Mouse (Mus musculus) cerebellum, postnatal 36 days (tissue): ENCODE data around the gene Map4k2.

ENCODE experiments used
- DNase-seq, 2 experiments: peaks; one replicate each; pipeline ENCODE4 v3.0.0; 2021 to 2022; ENCODE audit warnings: mixed read lengths in 2 of 2

Map4k2 gene

DNA sequence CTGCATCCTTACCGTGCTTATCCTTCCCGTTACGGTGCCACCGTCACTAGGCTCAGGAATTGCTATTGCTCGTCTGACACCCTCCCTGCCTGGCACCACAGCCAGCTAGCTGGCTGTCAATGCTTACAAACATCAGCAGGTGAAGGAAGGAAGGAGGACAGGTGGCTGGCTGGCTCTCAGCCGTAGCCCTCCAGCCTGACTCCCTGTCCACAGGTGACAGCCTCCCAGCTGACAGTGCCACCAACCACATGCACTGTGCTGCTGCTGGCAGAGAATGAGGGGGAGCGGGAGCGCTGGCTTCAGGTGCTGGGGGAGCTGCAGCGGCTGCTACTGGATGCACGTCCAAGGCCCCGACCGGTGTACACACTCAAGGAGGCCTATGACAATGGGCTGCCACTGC lies 22.8 kb upstream of the Map4k2 start:
- DNase-seq = no peak

DNA sequence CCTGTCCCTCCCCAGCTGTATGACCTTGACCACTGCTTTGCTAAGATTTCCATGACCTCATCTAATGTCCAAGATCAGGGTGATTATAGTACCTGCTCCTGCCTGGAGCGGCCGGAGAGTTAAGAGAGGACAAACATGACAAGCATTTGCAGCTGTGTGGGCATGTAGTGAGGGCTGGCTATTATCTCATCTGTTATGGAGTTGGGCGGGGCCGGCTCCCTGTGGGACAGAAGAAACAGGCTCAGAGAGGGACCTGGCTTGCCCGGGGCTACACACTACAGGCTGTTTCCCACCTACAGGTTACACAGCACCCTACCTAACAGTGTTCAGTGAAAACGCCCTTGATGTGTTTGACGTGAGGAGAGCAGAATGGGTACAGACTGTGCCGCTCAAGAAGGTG lies 19.6 kb upstream of the Map4k2 start:
- DNase-seq = no peak

DNA sequence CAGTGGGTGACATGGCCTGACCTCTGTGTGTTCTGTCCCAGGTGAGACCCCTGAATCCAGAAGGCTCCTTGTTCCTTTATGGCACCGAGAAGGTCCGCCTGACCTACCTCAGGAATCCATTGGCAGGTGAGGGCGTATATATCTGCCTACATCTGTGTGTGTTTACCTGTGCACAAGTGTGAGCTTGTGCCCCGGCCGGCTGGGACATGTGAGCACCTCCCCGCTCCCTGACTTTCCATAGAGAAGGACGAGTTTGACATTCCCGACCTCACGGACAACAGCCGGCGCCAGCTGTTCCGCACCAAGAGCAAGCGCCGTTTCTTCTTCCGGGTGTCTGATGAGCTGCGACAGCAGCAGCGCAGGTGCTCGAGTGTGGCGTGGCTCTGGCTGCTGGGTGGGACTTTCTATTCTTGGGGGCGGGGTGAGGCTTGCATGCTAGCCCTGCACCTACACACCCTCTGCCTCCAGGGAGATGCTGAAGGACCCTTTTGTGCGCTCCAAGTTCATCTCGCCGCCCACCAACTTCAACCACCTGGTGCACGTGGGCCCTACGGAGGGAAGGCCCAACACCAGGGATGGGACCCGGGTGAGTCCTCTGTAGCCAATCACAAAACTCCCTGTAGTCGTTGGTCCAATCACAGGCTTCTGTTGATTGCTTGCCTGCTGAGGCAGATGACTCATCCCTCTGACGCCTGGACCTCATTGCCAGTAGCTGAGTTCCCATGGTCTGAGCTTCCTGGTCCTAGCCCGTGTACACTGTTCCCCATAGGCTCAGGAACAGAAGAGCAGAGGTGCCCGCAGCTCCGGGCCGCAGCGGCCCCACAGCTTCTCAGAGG lies 18.9 kb upstream of the Map4k2 start:
- DNase-seq = no peak

DNA sequence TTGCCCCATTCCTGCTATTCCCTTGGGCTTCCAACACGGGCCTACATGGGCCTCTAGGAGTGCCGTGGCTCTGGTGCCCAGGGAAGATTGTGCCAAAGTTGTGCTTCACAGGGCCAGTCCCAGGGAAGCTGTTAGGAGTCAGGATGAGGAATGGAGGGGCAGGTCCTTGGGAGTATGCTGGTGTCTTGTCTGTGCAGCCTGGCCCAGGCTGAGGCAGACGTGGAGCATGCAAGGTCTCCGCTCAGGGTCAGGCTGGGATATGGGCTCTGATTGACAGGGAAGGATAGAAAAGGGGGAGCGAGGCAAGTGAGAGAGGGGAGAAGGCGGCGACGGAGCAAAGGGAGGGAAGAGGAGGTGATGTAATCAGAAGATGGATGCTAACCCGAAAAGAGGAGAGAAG lies 16.2 kb upstream of the Map4k2 start:
- no peak for DNase-seq

DNA sequence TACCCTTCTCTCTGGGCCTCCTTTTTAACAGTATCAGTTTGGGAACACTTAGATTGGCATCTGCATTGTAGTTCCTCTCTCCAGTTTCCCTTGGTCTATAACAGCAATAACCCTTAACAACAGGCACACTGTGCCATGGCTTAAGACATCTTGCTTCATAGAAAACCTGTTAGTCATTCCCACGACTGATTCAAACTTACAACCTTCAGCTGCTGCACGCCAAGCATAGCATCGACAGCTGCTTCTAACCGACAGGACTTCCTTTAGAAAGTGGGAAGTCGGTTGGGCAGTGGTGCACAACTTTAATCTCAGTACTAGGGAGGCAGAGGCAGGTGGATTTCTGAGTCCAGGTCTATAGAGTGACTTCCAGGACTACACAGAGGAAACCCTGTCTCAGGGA lies 9.8 kb upstream of the Map4k2 start:
- no peak for DNase-seq

DNA sequence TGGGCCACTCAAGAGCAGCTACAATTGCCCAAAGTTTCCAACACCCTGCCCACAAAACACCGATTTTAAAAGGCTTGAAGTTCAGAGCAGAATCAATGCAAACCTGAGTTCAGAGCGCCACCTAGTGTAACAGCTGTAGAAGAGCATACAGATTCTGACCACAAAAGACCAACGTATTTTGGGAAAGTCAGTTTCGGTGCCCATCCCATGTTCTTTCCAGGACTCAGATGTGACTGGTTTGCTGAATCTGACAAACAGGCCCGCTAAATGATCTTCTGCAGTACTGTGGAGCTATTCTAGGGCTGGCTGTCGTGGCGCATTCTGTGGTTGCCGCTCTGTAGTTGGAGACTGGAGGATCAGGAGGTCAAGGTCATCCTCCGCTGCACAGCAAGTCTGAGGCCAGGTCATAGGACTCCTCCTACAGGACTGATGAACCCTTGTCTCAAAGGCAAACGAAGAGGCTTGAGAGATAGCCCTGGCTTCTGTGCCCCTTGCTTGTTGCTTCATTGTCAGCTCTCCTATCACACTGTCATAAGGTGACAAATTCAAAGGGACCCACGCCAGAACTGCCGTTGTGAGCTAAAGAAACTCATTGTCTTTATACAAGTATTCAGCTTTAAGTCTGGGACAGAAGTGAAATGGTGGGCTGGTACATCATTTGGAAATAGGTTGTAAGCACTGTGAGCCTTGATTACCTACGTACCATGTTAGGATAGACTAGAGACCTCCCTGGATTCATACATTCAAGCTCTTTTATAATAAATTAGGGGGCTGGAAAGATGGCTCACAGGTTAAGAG lies 9.0 kb upstream of the Map4k2 start:
- peak; percentile 52 to 68 for DNase-seq

DNA sequence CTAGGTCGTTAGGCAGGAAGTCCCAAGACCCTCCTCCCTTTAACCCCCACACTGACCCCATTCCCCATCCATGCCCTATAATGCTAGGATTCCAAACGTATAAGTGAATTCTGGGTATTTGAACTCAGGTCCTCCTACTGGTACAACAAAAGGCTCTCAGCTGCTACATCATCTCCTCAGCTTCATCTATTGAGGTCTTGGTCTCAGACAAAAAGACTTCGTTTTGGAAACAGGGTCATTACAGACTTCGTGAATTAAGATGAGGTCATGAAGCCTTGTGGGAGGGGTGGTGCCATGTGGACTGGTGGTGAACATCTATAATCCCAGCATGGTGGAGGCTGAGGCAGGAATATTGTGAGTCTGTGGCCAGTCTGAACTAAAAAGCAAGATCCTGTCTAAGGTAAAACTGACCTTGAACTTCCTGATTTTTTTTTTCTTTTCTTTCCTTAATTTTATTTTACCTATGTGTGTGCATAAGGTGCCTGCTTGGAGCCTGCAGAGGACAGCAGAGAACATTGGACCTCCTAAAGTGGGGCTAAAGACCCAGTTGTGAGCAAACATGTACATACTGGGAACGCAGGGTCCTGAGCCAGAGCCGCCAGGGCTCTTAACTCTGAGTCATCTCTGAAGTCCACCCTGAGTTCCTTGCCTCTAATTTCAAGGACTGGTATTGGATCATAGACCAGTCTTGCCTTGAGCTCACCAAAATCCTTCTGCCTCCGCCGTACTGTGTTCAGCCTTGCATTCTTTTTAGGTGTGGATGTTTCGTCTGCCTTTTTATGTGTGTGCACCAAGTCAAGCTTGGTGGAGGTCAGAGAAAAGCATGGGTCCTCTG lies 7.0 kb upstream of the Map4k2 start:
- DNase-seq = no peak

DNA sequence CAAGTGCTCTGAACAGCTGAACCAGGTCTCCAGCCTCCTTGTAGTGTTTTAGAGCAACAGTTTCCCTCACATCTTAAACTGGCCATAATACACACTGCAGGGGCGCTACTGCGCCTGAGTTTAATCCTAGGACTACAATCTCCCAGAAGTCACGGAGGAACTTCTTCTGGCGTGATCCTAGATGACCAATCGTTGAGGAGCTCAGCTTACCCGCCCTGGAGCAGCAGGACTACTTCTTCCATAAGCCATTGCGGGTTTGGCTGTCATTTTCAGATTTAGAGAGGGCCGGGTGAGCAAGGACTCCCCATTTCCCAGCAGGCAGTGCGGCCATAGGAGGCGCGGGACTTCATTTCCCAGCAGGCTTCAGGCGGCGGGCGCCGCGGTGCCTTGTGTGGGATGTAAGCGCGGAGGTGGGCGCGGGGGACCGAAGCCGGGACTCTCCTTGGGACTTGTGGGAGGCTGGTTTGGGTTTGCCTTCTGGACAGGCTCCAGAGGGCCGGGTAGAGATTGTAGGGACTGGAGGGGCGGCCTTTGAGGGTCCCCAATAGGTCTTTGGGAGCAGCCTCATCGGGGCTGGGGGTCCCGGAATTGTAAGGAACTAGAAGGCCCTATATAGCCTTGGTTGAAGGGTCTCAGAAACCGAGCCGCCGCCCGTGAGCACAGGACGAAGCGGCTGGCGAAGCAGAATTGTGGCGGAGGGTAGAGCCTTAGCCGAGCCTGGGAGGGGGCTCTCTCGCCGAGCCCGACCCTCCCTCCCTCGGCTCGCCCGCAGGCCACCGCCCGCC lies 6.1 kb upstream of the Map4k2 start, which contains the start of gene Men1:
TSS of gene Men1 (plus strand) at position 307 of the 785 bp plus-strand sequence.
- peak; percentile 93 for DNase-seq

DNA sequence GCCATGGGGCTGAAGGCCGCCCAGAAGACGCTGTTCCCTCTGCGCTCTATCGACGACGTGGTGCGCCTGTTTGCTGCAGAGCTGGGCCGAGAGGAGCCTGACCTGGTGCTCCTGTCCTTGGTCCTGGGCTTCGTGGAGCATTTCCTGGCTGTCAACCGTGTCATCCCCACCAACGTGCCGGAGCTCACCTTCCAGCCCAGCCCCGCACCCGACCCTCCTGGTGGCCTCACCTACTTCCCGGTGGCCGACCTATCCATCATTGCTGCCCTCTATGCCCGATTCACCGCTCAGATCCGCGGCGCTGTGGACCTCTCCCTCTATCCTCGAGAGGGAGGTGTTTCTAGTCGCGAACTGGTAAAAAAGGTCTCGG lies 5.5 kb upstream of the Map4k2 start:
- peak in 1 of 2 experiments; percentile 37 for DNase-seq

DNA sequence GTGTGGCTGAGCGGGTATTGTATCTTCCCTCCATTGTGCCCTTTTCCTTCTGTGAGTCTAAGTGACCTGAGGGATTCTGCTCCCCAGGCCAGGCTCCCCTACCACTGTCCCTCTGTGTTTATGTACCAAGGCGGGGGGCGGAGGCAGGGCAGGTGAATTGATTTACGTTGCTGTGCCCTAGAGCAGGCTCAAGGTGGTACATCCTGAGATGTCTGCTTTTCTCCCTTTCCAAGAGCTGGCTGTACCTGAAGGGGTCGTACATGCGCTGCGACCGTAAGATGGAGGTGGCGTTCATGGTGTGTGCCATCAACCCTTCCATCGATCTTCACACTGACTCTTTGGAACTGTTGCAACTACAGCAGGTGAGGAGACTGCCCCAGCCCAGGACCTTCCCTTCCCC lies 4.0 kb upstream of the Map4k2 start:
- DNase-seq = no peak

DNA sequence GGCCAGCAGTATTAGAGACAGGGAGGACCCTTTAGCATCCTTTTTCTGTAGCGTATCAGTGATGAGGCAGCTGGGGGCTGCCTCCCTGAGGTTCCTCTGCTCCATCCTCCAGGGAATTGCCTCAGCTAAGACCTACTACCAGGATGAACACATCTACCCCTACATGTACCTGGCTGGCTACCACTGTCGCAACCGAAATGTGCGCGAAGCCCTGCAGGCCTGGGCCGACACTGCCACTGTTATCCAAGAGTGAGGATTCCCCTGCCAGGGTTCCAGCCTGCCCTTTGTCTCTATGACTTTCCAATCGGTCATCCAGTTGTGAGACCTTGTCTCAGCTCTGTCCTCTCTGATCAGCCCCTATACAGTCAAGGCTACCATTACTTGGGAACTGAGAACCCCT lies 2.8 kb upstream of the Map4k2 start:
- no peak for DNase-seq

DNA sequence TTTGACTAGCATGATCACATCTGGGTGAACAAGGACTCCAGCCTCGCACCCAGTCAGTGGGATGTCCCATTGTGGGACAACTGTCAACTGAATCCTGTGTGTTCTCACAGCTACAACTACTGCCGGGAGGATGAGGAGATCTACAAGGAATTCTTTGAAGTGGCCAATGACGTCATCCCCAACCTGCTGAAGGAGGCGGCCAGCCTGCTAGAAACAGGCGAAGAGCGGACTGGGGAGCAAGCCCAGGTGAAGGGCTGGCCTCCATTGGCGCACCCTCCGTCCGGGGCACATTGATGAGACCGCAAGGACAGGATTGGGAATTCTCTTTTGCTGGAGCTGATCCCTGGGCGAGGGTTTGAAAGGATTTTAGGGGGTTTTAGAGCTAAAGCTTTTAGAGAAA lies 2.2 kb upstream of the Map4k2 start:
- DNase-seq = no peak

DNA sequence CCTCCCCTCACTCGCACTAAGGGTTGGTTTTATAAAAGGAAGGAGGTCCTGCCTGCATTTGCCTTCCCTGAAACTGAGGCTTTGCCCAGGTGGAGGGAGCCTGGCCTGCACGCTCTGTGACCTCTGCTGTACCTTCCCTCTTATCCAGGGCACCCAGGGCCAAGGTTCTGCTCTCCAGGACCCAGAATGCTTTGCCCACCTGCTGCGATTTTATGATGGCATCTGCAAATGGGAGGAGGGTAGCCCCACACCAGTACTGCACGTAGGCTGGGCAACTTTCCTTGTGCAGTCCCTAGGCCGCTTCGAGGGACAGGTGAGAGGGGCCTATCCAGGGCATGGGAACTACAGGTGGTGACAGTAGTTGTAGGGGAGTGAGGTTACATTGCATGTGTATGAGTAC lies 1.7 kb upstream of the Map4k2 start:
- DNase-seq = no peak

DNA sequence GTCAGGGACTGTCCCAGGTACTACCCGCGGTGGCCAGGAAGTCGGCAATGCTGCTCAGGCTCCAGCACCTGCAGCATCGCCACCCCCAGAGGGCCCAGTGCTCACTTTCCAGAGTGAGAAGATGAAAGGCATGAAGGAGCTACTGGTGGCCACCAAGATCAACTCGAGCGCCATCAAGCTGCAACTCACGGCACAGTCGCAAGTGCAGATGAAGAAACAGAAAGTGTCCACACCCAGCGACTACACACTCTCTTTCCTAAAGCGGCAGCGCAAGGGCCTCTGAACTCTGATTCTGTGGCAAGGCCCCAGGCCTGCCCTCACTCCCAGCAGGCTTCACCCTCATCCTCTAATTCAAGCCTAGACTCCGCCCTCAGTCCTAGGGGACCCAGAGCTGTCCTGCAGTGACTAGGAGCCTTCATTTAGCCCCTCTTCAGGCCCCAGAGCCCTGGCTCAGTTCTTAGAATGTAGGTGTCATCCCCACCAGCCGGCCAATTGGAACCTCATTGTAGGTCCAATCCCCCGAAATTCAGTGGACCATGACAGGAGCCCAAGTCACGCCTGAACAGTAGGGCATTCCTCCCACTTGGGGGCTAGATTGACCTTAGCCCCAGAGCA lies 938 bp upstream of the Map4k2 start:
- DNase-seq = no peak

DNA sequence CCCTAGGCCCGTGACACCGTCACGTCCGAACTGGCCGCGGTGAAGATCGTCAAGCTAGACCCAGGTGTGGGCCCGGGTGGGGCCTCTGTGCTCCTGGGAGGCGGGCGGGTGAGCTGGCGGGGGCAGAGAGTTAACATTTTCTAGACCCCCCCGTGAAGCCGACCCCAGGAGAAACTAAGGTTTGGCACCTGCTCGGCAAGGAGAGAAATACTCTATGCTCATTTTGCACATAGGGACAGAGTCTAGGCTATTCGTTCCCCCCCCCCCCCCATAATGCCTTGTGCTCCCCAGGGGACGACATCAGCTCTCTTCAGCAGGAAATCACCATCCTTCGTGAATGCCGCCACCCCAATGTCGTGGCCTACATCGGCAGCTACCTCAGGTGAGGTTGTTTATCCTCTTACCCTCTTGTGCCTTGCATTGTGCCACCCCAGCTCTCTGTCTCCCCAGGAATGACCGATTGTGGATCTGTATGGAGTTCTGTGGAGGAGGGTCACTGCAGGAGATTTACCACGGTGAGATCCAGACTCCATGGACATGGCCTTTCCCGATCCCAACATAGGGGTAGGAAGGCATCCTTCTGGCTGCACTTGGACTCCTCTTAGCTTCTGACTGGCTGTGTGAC lies 630 bp downstream of the Map4k2 start:
- DNase-seq = no peak

DNA sequence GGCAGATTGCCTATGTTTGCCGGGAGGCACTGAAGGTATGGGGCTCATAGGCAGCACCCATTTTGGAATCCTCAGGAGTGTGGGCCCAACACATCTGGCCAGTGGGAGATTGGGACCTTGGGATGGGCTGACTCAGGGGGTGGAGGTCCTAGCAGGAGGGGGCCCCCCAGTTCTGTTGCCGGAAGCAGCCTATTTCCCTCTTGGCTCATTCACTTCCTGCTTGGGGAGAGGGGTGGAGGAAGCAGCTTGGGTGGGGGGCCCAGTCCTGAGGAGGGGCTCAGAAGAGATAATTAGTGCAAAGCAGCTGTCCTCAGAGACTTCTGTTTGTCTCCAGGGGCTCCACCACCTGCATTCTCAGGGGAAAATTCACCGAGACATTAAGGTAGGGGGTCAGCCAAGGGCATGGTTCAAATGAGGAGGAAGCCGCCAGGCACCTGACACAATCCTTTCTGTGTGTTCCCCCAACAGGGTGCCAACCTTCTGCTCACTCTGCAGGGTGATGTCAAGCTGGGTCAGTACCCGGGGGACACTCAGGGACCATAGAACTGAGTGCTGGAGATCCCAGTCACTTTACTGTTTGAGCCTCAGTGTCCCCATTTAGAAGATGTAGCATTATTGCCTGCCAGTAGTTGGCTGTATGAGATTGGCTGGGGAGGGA lies 1.5 kb downstream of the Map4k2 start:
- DNase-seq = no peak

DNA sequence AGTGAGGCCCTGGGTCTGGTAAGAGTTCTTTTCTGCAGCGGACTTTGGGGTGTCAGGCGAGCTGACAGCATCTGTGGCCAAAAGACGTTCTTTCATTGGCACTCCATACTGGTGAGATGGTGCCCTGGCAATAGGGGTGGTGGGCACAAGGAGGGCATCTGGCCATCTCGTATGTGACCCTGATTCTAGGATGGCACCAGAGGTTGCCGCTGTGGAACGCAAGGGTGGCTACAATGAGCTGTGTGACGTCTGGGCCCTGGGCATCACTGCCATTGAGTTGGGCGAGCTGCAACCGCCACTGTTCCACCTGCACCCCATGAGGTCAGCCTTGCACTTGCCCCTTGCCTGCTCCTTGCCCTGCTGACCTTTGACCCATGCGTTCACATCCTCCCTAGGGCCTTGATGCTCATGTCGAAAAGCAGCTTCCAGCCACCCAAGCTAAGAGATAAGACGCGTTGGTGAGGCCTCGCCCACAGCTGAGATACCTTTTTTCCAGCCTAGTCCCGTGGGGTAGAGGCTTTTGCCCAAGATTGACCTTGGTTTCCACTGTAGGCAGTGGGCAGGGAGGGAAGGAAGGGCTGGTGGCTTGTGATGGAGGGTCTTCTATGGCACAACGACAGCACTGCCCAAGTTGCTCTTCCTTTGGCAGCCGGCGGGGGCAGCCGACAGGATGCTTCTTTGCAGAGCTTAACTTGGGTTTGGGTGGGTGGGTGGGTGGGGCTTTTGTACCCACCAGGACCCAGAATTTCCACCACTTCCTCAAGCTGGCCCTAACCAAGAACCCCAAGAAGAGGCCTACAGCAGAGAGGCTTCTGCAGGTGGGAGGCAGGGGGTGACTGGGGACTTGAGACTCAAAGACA lies 2.4 kb downstream of the Map4k2 start:
- DNase-seq = no peak

DNA sequence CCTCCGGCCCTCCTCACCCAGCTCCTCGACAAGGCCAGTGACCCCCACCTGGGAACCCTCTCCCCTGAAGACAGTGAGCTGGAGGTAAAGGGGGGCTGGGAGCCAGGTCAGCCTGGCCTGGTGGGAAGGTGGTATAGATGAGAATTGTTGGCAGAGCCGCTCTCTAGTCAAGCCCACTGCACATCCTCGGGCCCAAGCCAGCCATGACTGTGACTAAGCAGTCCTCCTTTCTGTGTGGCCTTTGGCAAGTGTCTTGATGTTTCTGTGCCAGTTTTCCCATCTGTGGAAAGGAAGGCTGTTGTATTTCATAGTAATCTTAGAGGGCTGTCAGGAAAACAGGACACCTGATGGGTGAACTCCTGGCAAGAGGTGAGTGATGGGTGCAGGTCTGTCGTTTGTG lies 3.1 kb downstream of the Map4k2 start:
- DNase-seq = peak in 1 of 2 experiments; percentile 39

DNA sequence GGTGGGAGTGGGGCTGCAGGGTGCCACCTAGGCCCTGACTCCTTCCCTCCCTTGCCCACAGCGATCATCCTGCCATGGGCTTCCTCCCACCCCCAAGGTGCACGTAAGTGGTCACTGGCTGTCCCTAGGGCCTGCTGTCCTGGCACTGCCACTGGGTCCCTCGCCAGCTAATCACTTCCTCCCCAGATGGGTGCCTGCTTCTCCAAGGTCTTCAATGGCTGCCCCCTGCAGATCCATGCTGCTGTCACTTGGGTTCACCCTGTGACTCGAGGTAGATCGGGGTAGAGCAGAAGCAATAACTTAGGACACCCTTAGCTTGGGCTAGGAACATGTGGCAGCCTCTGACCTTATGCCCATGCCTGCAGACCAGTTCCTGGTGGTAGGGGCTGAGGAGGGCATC lies 5.1 kb downstream of the Map4k2 start:
- no peak for DNase-seq

DNA sequence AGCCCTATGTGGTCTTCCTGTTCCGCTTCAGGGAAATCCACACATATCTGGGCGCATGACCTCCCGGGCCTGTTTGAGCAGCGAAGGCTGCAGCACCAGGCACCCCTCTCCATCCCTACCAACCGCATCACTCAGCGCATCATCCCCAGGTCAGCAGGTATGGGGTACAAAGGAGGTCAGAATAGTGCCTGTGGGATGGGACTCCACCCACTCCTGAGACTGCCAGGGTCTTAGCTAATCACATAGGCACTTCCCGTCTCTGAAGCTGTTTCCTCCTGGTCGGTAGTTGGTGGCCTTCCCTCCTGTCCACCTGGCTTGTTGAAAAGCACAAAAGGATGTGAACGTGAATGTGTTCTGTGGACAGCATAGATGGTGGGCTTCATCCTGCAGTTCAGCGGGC lies 5.7 kb downstream of the Map4k2 start:
- no peak for DNase-seq
